Mouse (Mus musculus): ENCODE results near the gene Amfr.
A peak's percentile ranks its signal among the peaks of the same experiment; 100 is the strongest.

The Amfr gene

DNA sequence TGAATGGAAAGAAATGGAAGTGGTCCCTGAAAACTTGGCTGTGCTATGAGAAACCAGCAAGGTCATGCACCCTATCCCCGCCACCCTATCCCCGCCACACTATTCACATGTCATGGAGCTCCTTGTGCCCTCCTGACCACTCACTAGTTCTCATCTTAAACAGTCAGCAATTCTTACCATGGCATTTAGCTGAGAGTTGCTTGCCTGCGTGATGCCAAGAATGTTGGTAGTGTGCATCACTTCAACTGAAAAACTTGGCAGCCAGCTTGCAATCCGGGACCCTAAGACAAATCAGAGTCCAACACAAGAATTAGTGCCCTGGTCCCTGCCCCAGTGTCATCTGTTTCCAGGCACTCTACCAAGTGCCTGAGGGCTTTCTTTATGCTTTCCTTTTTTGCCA is 32.5 kb downstream of the Amfr start:
- DNase-seq, result no peak

DNA sequence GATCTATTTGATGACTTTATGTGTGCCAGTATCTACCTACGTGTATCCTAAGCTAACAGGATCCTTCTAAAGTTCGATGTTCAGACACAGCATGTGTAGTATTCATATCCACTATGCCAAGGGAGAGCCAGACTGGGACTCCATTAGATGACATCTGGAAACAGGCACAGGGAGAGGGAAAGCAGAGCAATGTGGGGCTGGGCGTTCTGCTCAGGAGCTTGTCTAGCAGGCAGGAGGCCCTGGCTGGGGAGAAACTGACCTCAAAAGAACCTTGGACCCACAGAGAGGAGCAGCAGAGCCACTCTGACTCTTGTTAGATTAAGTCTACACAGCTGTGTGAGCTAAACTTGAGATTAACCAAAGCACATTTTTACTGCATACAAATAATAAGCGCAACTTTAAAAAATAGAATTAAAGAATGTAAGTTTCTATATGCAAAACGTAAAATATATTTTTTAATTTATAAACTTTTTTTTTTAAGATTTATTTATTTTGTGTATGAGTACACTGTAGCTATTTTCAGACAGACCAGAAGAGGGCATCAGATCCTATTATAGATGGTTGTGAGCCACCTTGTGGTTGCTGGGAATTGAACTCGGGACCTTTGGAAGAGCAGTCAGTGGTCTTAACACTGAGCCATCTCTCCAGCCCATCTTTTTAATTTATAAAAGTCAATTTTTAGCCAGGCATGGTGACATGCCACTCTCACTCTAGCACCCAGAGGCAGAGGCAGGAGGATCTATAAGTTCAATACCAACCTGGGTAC is 36.0 kb downstream of the Amfr start:
- DNase-seq, result no peak

DNA sequence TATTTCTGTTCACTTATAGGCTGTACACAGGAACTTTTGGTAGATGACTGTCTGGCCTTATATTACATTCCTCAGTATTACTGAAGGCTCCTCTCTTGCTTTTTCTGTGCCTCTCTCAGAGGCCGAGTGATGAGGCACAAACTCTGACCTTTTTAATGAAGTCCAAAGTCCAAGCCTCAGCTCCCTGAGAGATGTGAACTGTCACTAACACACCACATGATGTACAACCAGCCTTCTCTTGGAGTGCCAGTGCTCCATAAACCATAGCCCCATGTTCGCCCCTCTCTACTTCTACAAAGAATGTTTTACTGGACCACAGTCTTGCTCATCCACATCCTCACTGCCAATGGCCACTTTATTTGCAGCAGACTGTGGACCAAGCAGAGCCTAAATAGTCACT is 37.3 kb downstream of the Amfr start:
- DNase-seq, result no peak

DNA sequence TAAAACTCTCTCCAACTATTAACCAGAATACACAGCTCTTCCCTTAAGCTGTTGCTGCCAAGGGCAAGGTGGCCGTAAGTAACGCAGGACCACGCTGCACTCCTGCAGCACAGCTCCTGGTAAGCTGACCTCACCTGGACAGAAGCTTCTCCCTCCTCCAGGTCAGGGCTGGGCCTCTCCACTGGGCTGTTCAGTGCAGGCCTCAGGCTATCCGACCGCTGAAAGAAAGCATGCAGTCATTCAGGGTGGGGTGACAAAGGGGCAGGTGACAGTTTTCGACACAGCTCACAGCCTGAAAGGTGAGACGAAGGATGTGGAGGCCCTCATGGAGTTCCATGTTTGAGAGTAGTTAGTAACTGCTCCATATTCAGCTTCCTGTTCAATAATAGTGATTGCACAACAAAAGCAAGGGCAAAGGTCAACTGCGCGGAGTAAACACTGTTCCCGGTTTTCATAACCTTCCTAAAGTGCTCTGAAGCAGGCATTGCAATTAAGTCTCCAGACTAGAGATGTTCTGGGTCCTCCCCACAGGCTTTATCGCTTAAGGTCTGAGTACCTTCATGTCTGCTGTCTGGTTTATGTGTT is 37.9 kb downstream of the Amfr start:
- no peak for DNase-seq

DNA sequence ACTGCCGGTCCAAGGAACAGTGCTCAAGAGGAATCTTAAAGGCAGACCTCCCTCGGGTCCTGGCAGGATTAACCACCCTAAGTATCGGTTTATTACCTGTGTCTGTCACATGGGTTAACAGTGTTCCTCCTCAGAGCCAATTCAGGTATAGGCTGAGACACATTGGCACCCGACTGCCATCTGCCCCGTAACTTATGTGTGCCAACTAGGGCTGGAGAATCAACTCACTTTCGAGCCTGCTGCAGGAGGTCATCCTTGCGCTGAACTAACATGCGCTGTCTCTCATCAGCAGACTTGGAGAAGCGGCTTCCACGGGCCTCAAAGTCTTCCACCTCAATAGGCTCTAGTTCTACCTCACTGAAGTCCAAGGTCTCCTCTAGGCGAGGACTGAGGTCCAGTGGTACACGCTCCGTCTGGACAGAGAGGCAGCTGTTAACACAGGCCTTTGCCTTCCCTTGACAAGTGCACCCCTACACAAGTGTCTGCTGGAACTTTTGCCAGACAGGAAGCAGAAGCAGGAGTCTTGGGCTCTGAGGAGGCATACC is 38.7 kb downstream of the Amfr start:
- DNase-seq, result no peak

DNA sequence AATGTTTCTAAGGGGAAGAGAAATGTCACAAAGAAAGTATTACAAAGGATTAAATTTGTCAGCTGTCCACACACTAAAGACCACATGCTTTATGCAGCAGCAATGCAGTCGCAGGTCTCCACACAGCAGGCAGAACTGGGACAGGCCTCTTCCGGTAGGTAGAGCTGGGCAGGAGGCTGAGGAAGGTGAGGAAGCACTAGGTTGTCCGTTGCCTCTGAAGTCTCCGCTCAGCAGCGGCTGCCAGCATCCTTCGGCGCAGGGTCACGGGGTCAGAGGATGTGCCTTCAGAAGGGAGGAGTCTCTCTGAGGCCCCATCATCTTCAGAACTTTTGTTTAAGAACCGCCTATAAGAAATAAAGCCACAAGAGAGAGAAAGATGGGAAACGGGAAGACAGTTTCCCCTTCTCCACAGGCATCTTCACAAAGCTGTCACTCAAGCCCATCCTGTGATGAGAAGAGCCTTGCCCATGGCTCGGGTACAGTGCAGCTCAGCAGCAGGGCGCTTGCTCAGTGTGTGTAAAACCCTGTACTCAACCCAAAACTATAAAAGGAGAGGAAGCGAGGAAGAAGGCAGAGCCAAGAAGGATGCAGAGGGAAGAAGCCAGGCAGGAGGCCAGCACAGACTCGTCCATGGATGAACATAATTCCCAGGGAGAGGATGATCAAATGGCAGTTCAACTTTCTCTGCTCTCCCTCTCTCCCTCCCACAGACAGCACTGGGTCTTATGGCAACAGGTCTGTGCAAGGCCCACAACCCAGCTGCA is 39.5 kb downstream of the Amfr start:
- no peak for DNase-seq

DNA sequence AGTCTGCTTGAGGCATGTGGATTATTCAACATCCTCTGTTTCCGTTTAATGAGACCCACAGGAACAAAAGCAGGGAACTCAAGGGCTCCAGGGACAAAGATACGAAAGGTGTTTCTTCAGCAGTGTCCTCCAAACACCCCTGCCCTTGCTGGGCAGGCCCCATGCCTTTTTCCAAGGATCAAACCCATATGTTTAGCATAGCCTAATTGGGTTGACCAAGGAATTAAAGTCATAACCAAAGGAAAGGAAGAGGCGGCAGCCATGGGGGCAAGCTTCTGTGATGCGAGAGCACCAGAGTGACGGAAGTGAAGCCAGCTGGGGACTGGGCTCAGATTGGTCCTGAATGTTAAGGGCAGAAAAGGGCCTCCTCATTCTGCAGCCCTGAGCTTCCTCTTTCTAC is 40.4 kb downstream of the Amfr start:
- no peak for DNase-seq

DNA sequence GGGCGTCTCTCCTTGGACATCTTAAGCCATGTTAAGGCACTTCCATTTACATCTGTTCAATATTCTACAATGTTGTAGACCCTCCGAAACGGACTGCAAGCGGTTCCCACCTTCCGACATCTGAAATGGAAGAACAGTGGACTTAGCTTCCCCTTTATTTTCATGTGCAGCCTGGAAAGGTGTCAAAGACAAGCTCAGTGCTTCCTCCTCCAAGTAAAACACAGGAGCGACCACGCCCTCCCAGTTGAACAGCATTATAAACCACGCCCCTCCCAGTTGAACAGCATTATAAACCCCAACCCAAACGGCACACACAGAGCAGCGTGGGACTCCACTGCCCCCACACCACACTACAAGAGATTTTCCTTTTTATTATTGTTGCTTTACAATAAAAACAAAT is 41.2 kb downstream of the Amfr start:
- no peak for DNase-seq

DNA sequence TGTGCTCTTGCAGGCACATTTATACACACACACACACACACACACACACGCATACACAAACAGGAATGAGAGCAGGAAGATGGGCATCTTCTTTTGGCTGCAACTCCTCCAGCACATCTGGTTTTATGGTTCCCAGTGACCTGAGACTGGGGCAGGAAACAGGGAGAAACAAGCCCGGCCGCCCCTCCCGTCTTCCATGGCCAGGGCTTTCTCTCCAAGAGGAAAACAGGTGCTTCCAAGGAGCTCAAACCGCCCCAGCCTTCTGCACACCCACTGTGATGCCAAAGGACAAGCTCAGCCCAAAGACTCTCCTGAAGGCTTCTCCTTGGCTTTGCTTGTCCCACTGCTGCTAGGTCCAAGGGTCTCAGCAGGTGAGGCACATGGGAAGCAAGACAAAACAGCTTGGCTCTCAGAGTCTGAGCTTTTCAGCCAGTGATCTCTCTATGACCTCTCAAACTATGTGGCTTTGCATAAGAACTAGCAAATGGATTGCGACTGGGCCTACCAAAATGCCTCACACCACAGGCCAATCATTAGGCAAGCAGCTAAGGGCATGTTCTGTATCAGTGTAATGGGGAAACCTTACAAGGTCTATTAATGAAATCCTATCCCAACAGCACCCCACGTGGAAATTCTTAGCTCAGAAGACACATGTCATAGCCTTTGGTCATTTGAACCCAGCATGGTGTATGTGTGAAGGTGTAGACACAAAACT is 42.9 kb downstream of the Amfr start:
- no peak for DNase-seq

DNA sequence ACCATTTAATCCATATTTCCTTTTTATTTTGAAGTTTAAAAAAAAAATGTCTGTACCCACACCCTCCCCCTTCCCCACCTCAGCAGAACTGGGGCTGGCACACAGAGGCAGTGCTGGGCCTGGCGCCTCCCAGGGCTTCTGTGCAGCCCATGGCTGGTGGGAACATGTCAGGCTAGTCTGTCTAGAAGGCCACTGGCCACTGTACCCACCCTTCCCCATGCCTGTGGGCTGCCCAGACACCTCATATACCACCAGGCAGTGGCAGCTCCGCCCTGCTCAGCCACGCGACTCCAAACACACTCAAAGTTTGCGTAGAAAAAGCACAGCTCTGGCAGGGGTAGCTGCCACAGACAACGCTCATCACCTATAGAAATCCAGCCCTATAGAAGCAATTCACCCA is 44.3 kb downstream of the Amfr start:
- DNase-seq, result no peak

DNA sequence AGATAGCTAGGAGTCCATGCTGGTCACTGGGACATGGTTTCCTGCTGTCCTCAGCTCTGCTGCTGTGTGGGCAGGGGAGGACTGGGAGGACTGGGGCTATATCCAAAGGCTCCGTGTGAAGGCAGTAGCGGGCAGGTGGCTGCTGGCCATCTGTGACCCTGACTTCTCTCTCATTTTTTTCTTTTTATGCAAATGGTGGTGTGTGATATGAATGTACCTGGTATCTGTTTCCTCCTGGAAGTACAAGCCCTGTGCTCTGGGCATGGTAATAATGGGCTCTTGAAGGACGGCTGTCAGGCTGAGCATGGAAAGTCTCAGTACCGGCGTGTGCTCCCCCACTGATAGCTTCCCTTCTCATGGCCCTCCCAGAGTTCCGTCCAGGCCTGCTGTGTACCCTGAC is 51.7 kb downstream of the Amfr start:
- no peak for DNase-seq

DNA sequence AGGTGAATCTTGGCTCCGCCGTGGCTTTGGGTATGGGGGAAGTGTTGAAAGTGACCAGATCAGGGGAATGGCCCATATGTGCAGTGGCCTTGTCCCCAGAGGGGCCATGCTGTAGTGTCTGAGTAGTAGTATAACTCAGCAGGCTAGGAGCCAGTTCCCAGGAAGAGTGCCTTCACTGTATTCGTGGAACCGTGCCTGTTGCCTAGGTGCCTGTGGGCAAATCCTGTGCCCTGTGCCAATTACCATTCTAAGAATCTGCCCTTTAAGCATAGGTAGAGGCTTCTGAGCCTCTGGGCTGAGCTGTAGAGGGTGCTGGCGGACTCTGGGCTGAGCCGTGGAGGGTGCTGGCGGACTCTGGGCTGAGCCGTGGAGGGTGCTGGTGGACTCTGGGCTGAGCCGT is 54.2 kb downstream of the Amfr start:
- DNase-seq, result no peak

DNA sequence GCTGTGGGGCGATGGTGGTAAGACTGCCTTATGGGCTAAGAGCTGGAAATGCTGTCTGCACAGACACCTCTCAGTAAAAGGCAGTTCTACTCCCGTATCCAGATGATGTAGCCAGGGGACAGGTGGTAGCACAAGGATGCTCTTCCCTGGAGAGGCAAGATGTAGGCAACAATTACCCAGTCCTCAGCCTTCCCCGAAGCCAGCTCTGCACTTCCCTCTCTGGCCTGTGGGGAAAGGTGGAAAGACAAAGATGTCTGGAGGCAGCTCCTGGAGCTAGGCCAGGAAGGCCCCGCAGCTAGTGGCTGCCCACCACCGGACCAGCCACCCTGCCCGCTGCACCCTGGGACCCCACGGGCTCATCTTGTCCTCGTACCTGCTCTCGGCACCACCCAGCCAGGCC is 60.1 kb downstream of the Amfr start:
- DNase-seq, result no peak

DNA sequence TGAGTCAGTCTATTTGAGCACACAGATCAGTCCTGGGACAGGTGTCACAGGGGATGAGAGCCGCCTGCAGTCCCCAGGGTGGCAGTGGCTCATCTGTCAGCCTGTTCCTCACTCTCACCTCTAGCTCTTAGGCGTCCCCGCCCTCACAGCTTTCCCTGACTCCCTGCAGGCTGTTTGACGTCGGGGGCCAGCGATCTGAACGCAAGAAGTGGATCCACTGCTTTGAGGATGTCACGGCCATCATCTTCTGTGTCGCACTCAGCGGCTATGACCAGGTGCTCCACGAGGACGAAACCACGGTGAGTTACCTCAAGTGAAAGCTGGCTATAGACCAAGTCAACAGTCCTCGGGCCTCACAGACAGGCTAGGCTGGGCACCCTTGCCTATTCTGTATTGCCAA is 62.5 kb downstream of the Amfr start:
- DNase-seq, result no peak

DNA sequence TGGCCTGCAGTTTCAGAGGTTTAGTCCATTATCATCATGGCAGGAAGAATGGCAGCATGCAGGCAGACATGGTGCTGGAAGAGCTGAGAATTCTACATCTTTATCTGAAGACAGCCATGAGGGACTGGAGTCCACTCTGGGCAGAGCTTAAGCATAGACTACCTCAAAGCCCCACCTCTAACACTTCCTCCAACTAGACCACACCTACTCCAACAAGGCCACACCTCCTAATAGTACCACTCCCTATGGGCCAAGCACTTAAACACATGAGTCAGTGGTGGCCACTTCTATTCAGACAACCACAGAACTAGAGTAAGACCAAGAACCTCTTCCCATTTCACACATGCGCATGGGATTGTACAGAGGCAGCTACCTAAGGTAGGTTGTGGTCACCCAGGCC is 66.2 kb downstream of the Amfr start:
- no peak for DNase-seq

DNA sequence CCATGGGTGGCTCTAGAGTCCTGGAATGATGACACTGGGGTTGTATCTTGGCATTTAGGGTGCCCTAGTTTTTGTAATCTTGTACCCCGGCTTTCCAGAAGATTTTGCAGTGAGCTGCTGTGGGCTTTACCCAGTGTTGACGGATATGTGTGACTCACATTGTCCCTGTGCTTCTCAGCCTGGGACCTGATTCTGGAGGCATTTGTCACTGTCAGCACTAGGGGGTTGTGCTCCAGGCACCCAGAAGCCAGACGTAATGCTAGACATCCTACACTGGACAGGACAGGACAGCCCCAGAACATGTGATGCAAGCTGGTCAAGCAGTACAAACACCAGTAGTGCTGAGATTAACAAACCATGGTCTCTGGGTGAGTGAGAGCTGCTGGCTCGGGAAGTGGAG is 66.9 kb downstream of the Amfr start:
- no peak for DNase-seq

DNA sequence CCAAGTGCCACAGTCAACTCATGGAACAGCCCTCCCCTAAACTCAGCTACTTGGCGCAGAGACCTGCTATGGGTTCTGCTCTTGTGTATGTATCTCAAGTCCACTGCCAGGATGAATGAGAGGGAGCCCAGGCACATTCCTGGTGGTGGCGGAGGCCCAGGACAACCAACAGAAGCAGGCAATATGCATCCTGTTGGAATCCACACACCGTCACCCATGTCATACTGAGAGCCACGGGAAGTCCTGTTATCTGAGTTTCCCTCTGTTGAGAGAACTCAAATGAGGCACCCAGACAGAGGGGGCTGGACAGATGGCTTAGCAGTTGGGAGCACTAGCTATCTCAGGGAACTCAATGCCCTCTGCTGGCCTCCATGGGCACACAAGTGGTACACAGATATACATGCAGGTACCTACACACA is 71.0 kb downstream of the Amfr start:
- no peak for DNase-seq

DNA sequence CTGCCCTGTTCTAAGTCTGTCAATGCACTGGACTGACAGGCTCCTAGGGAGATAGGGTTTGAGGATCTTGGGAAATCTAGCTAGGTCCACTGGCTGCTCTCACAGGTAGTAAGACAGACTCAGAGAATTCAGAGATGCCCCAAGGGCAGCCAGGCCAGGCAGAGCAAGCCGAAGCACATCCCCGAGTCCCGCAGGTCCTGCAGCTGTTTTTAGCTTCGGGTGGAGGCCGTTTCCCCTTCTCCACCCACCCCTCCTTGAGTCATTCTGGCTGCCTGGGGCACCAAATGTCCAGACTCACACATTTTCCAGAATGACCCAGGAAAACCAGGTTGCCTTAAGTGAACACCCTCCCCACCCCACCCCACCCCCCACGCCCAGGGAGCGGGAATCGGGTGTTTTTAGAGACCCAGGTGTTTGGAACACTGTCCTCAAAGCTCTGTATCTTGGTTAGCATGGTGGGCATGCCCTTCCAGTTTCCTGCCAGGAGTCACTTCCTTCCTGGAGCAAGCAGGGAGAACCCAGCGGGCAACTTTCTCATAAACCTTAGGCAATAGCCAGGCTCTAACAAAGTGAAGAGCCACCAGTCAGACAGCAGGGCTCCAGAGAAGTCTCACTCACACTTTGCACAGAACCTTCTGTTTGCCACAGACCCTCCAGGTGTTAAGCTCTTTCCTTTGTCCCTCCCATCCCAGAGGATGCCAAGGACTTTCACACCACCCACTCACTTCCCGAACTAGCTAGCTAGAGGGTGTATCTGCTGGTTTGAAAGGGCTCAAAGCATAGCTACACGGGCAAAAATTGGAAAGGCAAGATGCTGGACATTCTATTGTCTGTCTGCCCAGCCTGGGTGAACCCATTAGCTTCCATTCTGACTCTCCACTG is 71.9 kb downstream of the Amfr start:
- DNase-seq, result no peak

DNA sequence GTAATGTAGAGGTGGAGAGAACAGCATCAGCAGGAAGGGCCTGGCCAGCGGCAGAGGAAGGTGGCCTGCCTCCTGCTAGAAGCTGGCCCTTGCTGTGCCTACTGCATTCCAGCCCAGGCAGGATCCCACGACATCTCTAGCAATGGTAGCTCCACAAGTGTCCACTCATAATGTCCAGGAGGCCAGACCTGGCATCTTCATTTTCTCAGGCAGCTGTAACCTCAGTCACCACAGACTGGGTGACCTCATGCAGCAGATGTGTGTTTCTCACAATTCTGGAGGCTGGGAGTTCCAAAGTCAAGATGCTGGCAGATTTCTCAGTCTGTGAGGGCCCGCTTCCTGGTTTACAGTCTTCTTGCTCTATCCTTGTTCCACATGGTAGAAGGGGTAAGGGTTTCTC is 74.4 kb downstream of the Amfr start:
- no peak for DNase-seq

DNA sequence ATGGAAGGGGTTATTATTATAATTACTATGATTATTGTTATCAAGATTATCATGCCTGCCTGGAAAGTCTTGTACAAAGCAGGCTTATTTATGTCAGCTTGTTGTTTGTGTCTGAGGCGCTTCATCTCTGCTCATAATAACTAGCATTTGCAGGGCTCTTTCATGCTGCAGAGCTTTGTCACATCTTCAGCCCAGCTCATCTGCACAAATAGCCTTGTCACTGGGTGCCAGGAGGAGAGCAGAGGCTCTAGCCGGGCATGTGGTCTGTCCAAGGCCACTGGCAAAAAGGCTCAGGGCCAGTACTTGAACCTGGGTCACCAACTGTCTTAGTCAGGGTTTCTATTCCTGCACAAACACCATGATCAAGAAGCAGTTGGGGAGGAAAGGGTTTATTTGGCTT is 79.4 kb downstream of the Amfr start:
- no peak for DNase-seq

DNA sequence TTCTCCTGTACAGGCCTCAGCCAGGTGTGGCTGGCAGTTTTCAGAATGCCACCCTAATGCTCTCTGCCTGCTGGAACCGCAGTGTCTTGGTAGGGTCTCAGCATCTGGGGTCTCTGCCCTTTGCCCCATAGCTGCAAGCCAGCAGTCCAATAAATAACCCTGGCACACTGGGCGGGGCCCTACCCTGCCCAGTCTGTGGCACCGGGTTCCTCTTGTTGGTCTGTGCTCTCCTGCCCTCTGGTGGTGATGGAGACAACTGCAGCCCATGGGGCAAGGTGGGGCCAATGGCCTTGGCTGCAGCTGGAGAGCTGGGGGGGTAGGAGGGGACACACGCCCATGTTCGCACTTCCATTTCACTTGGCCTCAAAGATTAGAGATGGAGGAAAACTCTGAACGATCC is 79.8 kb downstream of the Amfr start:
- peak; percentile 25 to 67 for DNase-seq

DNA sequence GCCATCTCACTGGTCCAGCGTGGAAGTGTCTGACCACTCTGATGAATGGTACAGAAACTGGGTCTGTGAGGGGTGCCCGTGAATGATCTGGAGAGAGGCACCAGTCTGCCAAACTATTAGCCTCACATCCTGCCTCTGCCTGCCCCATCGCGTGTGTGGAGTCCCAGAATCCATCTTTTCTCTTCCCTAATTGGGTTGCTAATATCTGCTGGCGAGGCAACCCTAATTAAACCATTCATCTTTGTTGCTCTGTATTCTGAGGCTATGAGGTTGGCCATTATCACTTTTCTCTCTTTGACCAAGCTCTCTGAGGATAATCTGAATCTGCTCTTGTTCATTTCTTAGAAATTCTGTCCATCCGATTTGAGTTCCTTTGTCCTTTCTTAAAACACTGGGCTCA is 81.3 kb downstream of the Amfr start:
- no peak for DNase-seq

Data from spleen, adult 18-20 months (tissue).